Mouse (Mus musculus) midbrain, embryonic 12.5 days (tissue): Measurements from ENCODE around the gene Supt5. TPM values are rescaled to one million over a fixed set of nuclear protein-coding genes. Genes with fewer than 3 reads are reported as not detected.

Experiments
- ATAC-seq: fragments of 200-750 bp; cut with Nextera tagmentation; 2 replicates; pipeline ENCODE4 v1.8.0; 2017; ENCODE audit warnings: low read depth, moderate TSS enrichment, moderate library complexity; ENCODE audit not compliant: low FRiP score
- H3K27ac ChIP-seq: fragments of 300-500 bp; sonication (generic); replicated peaks from 2 replicates; pipeline ENCODE4 v1.5.1; 2016; ENCODE audit warnings: mild to moderate bottlenecking
- H3K27me3 ChIP-seq: fragments of 300-500 bp; sonication (generic); 2 replicates; pipeline ENCODE4 v1.6.1; 2016; ENCODE audit warnings: mild to moderate bottlenecking
- H3K36me3 ChIP-seq: fragments of 300-500 bp; sonication (generic); 2 replicates; pipeline ENCODE4 v1.6.1; 2016
- H3K4me1 ChIP-seq: fragments of 300-500 bp; sonication (generic); 2 replicates; pipeline ENCODE4 v1.6.1; 2016
- H3K4me2 ChIP-seq: fragments of 300-500 bp; sonication (generic); replicated peaks from 2 replicates; pipeline ENCODE4 v1.6.1; 2016; ENCODE audit warnings: mild to moderate bottlenecking, moderate library complexity
- H3K4me3 ChIP-seq: fragments of 300-500 bp; sonication (generic); 2 replicates; pipeline ENCODE4 v1.5.1; 2016; ENCODE audit warnings: mild to moderate bottlenecking
- H3K9ac ChIP-seq: fragments of 300-500 bp; sonication (generic); replicated peaks from 2 replicates; pipeline ENCODE4 v1.6.1; 2016; ENCODE audit warnings: mild to moderate bottlenecking, moderate library complexity
- H3K9me3 ChIP-seq: fragments of 300-500 bp; sonication (generic); 2 replicates; pipeline ENCODE4 v1.6.1; 2016; ENCODE audit warnings: mild to moderate bottlenecking
- WGBS: fragments of 180-500 bp; shearing (Covaris S2); methylation state at CpG from one replicate; pipeline ENCODE4 v1.1.7; 2016; 5-methylcytosine and 5-hydroxymethylcytosine counted together
- polyA plus RNA-seq: library from polyadenylated mRNA; unstranded; fragments of >200 nt; fragmentation: Nextera tagmentation; extraction: Ambion mirVana; gene quantifications from 2 replicates; pipeline ENCODE4 v1.2.1, GENCODE M21; 2016

Supt5 gene
- polyA plus RNA-seq, 1 experiment from 2014 or later: 105 TPM

GRCm38 (mm10) chr7:28278279-28278652 is 60.3 kb downstream of the Supt5 start:
- peaks cover 14% of the 10 kb centered on the region for H3K4me1 ChIP-seq

GRCm38 (mm10) chr7:28277615-28278278 is 60.8 kb downstream of the Supt5 start, which contains the start of gene Eid2b:
Gene Eid2b (plus strand): TSS chr7:28277739.
- Histone ChIP-seq H3K27me3 (no peaks in the 10 kb centered on the region), H3K4me2 (peak within 1 kb of the TSS; percentile 63), H3K9ac (peak within 1 kb of the TSS; percentile 85), H3K36me3 (peaks cover 6% of the 10 kb centered on the region), H3K9me3 (no peaks in the 10 kb centered on the region), H3K4me1 (peaks cover 14% of the 10 kb centered on the region), H3K27ac (peak within 1 kb of the TSS; percentile 86), H3K4me3 (peak within 1 kb of the TSS; percentile 71)
- ATAC-seq: peak; percentile 85
- WGBS: 4% methylated on average over 68 of the region's 68 CpGs

More at GRCm38 (mm10) chr7:28278279-28278652, 60.3 kb downstream of the Supt5 start:
- ATAC-seq: no peak
- Histone ChIP-seq H3K36me3 (peaks cover 1% of the 10 kb centered on the region), H3K27me3 (no peaks in the 10 kb centered on the region), H3K4me3 (peak overlapping the region; percentile 71), H3K4me2 (peak overlapping the region; percentile 63), H3K27ac (peak overlapping the region; percentile 86), H3K9me3 (no peaks in the 10 kb centered on the region), H3K9ac (peak overlapping the region; percentile 85)
- WGBS: 85% methylated on average over 7 of the region's 7 CpGs

GRCm38 (mm10) chr7:28277237-28277614 is 61.3 kb downstream of the Supt5 start:
- Histone ChIP-seq H3K9ac (no peak overlapping the region), H3K9me3 (no peaks in the 10 kb centered on the region), H3K36me3 (peaks cover 12% of the 10 kb centered on the region), H3K4me2 (no peak overlapping the region), H3K27ac (no peak overlapping the region), H3K27me3 (no peaks in the 10 kb centered on the region), H3K4me3 (no peak overlapping the region), H3K4me1 (peaks cover 14% of the 10 kb centered on the region)
- 59% methylated on average over 8 of the region's 8 CpGs for WGBS
- ATAC-seq: peak; percentile 38; the same call in 1 of the 2 replicates

GRCm38 (mm10) chr7:28271761-28272160 is 66.8 kb downstream of the Supt5 start:
- WGBS: 73% methylated on average over 3 of the region's 3 CpGs
- Histone ChIP-seq H3K4me3 (no peak overlapping the region), H3K9me3 (no peaks in the 10 kb centered on the region), H3K4me1 (peaks cover 11% of the 10 kb centered on the region), H3K27me3 (no peaks in the 10 kb centered on the region), H3K9ac (no peak overlapping the region), H3K36me3 (peaks cover 35% of the 10 kb centered on the region), H3K4me2 (no peak overlapping the region), H3K27ac (no peak overlapping the region)
- ATAC-seq: no peak

GRCm38 (mm10) chr7:28269355-28269754 is 69.2 kb downstream of the Supt5 start:
- H3K4me1 ChIP-seq: peaks cover 11% of the 10 kb centered on the region
- no peak overlapping the region for H3K4me2 ChIP-seq
- peaks cover 35% of the 10 kb centered on the region for H3K36me3 ChIP-seq
- H3K27ac ChIP-seq: no peak overlapping the region
- WGBS: 93% methylated on average over 12 of the region's 12 CpGs
- no peak for ATAC-seq
- peak overlapping the region; percentile 89; the same call in 1 of the 2 replicates for H3K4me3 ChIP-seq
- no peaks in the 10 kb centered on the region for H3K9me3 ChIP-seq
- 0 out of 2 replicates have a peak, but pooled peaks cover 7% of the 10 kb centered on the region for H3K27me3 ChIP-seq
- no peak overlapping the region for H3K9ac ChIP-seq

GRCm38 (mm10) chr7:28268576-28268975 is 70.0 kb downstream of the Supt5 start:
- H3K9ac ChIP-seq: peak overlapping the region; percentile 99
- peak overlapping the region; percentile 89 for H3K4me3 ChIP-seq
- peaks cover 11% of the 10 kb centered on the region for H3K4me1 ChIP-seq
- H3K4me2 ChIP-seq: peak overlapping the region; percentile 84
- H3K27me3 ChIP-seq: 0 out of 2 replicates have a peak, but pooled peaks cover 7% of the 10 kb centered on the region
- peak overlapping the region; percentile 94 for H3K27ac ChIP-seq
- ATAC-seq: no peak
- H3K36me3 ChIP-seq: peaks cover 35% of the 10 kb centered on the region
- 34% methylated on average over 16 of the region's 16 CpGs for WGBS
- no peaks in the 10 kb centered on the region for H3K9me3 ChIP-seq

- peaks cover 32% of the 10 kb centered on the region for H3K36me3 ChIP-seq
- H3K27me3 ChIP-seq: 0 out of 2 replicates have a peak, but pooled peaks cover 7% of the 10 kb centered on the region
- H3K4me1 ChIP-seq: peaks cover 11% of the 10 kb centered on the region
- H3K4me2 ChIP-seq: peak overlapping the region; percentile 84
- no peaks in the 10 kb centered on the region for H3K9me3 ChIP-seq
- H3K4me3 ChIP-seq: peak overlapping the region; percentile 89
- ATAC-seq: peak; percentile 83
- peak overlapping the region; percentile 99 for H3K9ac ChIP-seq
- WGBS: under 1% methylated on average over 44 of the region's 62 CpGs
- H3K27ac ChIP-seq: peak overlapping the region; percentile 94
These were observed 70.5 kb downstream of the Supt5 start for GRCm38 (mm10) chr7:28268042-28268531.

- Histone ChIP-seq H3K4me1 (peaks cover 11% of the 10 kb centered on the region), H3K4me3 (peak within 1 kb of the TSS; percentile 89), H3K9ac (peak within 1 kb of the TSS; percentile 99), H3K36me3 (peaks cover 25% of the 10 kb centered on the region), H3K27me3 (0 out of 2 replicates have a peak, but pooled peaks cover 7% of the 10 kb centered on the region), H3K27ac (peak within 1 kb of the TSS; percentile 94), H3K4me2 (peak within 1 kb of the TSS; percentile 84), H3K9me3 (no peaks in the 10 kb centered on the region)
- 7% methylated on average over 57 of the region's 57 CpGs for WGBS
- peak; percentile 92 for ATAC-seq
These were observed 71.2 kb downstream of the Supt5 start, which contains the start of gene Eid2 for GRCm38 (mm10) chr7:28267129-28268041. Gene Eid2 (plus strand): TSS chr7:28267881.

- no peak overlapping the region for H3K9ac ChIP-seq
- WGBS: 92% methylated on average over 13 of the region's 13 CpGs
- no peak for ATAC-seq
These were observed 73.2 kb downstream of the Supt5 start for GRCm38 (mm10) chr7:28265391-28265790.

More at GRCm38 (mm10) chr7:28265391-28265790, 73.2 kb downstream of the Supt5 start:
- H3K4me3 ChIP-seq: no peak overlapping the region
- peaks cover 9% of the 10 kb centered on the region; the same call in 1 of the 2 replicates for H3K36me3 ChIP-seq
- no peak overlapping the region for H3K4me2 ChIP-seq
- H3K27me3 ChIP-seq: peaks cover 7% of the 10 kb centered on the region; the same call in 1 of the 2 replicates
- H3K4me1 ChIP-seq: peaks cover 11% of the 10 kb centered on the region
- H3K27ac ChIP-seq: no peak overlapping the region
- no peaks in the 10 kb centered on the region for H3K9me3 ChIP-seq
